Mouse (Mus musculus) heart, embryonic 11.5 days (tissue): ENCODE data around the gene Iars2. TPM values are rescaled to one million over a fixed set of nuclear protein-coding genes. Genes with fewer than 3 reads are reported as not detected.

ENCODE experiments used
- ATAC-seq: fragments of 200-750 bp; cut with Nextera tagmentation; replicated peaks from 2 replicates; pipeline ENCODE4 v1.8.0; 2017; ENCODE audit warnings: moderate library complexity; ENCODE audit not compliant: insufficient number of reproducible peaks, low FRiP score, low TSS enrichment
- H3K27ac ChIP-seq: fragments of 300-500 bp; sonication (generic); 2 replicates; pipeline ENCODE4 v1.5.1; 2014; ENCODE audit warnings: mild to moderate bottlenecking, low read depth, low read length
- H3K27me3 ChIP-seq: fragments of 300-500 bp; sonication (generic); 2 replicates; pipeline ENCODE4 v1.6.1; 2014; ENCODE audit warnings: mild to moderate bottlenecking, low read length, mixed read lengths; ENCODE audit not compliant: control insufficient read depth, insufficient read depth
- H3K36me3 ChIP-seq: fragments of 300-500 bp; sonication (generic); 2 replicates; pipeline ENCODE4 v1.6.1; 2014; ENCODE audit warnings: mild to moderate bottlenecking, low read length, moderate library complexity, mixed read lengths; ENCODE audit not compliant: control insufficient read depth, insufficient read depth
- H3K4me1 ChIP-seq: fragments of 300-500 bp; sonication (generic); 2 replicates; pipeline ENCODE4 v1.6.1; 2014; ENCODE audit warnings: low read length; ENCODE audit not compliant: control insufficient read depth, insufficient read depth
- H3K4me2 ChIP-seq: fragments of 300-500 bp; sonication (generic); 2 replicates; pipeline ENCODE4 v1.6.1; 2014; ENCODE audit warnings: mild to moderate bottlenecking, moderate library complexity
- H3K4me3 ChIP-seq: fragments of 300-500 bp; sonication (generic); 2 replicates; pipeline ENCODE4 v1.5.1; 2014; ENCODE audit warnings: low read depth, low read length
- H3K9ac ChIP-seq: fragments of 300-500 bp; sonication (generic); 2 replicates; pipeline ENCODE4 v1.6.1; 2014; ENCODE audit warnings: mild to moderate bottlenecking, low read depth, low read length, moderate library complexity
- H3K9me3 ChIP-seq: fragments of 300-500 bp; sonication (generic); replicated peaks from 2 replicates; pipeline ENCODE4 v1.6.1; 2016; ENCODE audit warnings: low read length; ENCODE audit not compliant: control insufficient read depth
- WGBS: fragments of 180-500 bp; shearing (Covaris S2); extraction: QIAGEN DNeasy Blood & Tissue Kit; methylation state at CpG from one replicate; pipeline ENCODE4 v1.1.7; 2014; ENCODE audit not compliant: insufficient replicate concordance; 5-methylcytosine and 5-hydroxymethylcytosine counted together
- polyA plus RNA-seq: library from polyadenylated mRNA; unstranded; fragments of >200 nt; fragmentation: Nextera tagmentation; extraction: Ambion mirVana; gene quantifications from 2 replicates; pipeline ENCODE4 v1.2.1, GENCODE M21; 2014

The Iars2 gene
- polyA plus RNA-seq, 1 experiment from 2014 or later: 34.9 TPM

DNA sequence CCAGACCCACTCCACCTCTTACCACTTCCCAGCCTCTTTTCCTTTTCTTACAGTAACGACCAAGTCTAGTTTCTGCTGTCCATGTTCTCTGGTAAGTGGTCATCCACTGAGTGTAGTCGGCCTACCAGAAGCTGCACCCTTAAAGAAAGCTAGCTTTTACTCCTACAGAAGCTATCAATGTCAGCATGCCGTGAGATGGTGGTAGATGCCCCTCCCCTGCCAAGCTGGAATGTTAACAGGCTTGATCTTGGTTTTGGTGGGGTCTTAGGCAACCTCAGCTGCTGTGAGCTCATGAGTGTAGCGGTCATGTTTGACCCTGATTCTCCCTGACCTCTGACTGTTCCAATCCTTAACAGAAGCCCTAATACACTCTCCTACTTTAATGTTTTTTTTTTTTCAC lies 29.0 kb upstream of the Iars2 start:
- no peak overlapping the region for H3K4me3 ChIP-seq
- H3K27me3 ChIP-seq: no peaks in the 10 kb centered on the region
- 79% methylated on average over 4 of the region's 4 CpGs for WGBS
- no peak overlapping the region for H3K27ac ChIP-seq
- ATAC-seq: no peak
- H3K4me1 ChIP-seq: no peaks in the 10 kb centered on the region
- no peaks in the 10 kb centered on the region for H3K9me3 ChIP-seq
- H3K9ac ChIP-seq: no peak overlapping the region
- peaks cover 9% of the 10 kb centered on the region for H3K36me3 ChIP-seq
- no peak overlapping the region for H3K4me2 ChIP-seq

GRCm38 (mm10) chr1:185356246-185356645 lies 27.1 kb upstream of the Iars2 start:
- 91% methylated on average over 8 of the region's 8 CpGs for WGBS
- H3K4me2 ChIP-seq: no peak overlapping the region
- H3K27ac ChIP-seq: no peak overlapping the region
- no peak for ATAC-seq
- no peaks in the 10 kb centered on the region for H3K27me3 ChIP-seq
- H3K9ac ChIP-seq: no peak overlapping the region
- H3K36me3 ChIP-seq: peaks cover 9% of the 10 kb centered on the region
- no peaks in the 10 kb centered on the region for H3K4me1 ChIP-seq
- no peaks in the 10 kb centered on the region for H3K9me3 ChIP-seq
- H3K4me3 ChIP-seq: no peak overlapping the region

DNA sequence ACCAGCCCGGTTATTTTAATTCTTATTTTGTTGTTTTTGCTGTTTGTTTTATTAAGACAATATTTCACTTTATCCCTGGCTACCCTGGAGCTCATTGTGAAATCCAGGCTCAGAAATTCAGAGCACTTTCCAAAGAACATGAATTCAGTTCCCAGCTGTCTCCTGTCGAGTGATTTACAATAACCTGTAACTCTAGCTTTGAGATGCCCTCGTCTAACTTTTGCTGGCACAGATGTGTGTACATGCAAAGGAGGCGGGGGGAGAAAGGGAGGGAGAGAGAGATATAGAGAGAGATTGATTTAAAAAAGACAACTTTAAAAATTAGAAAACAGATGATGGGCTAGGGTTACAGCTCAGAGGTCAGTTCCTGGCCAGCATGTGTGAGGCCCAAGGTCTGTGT lies 25.5 kb upstream of the Iars2 start:
- H3K27me3 ChIP-seq: no peaks in the 10 kb centered on the region
- H3K9me3 ChIP-seq: no peaks in the 10 kb centered on the region
- H3K36me3 ChIP-seq: peaks cover 12% of the 10 kb centered on the region
- H3K4me3 ChIP-seq: no peak overlapping the region
- 88% methylated on average over 4 of the region's 4 CpGs for WGBS
- no peak overlapping the region for H3K27ac ChIP-seq
- H3K9ac ChIP-seq: no peak overlapping the region
- H3K4me2 ChIP-seq: no peak overlapping the region
- no peaks in the 10 kb centered on the region for H3K4me1 ChIP-seq
- no peak for ATAC-seq

GRCm38 (mm10) chr1:185353351-185353750 lies 24.2 kb upstream of the Iars2 start:
- H3K36me3 ChIP-seq: peaks cover 12% of the 10 kb centered on the region
- no peak for ATAC-seq
- H3K4me3 ChIP-seq: no peak overlapping the region
- H3K9ac ChIP-seq: no peak overlapping the region
- H3K9me3 ChIP-seq: no peaks in the 10 kb centered on the region
- 87% methylated on average over 8 of the region's 8 CpGs for WGBS
- H3K4me1 ChIP-seq: no peaks in the 10 kb centered on the region
- no peak overlapping the region for H3K27ac ChIP-seq
- H3K4me2 ChIP-seq: no peak overlapping the region
- no peaks in the 10 kb centered on the region for H3K27me3 ChIP-seq

- ATAC-seq: no peak
- 86% methylated on average over 12 of the region's 12 CpGs for WGBS
- Histone ChIP-seq H3K4me1 (no peaks in the 10 kb centered on the region), H3K9ac (no peak overlapping the region), H3K27ac (no peak overlapping the region), H3K9me3 (no peaks in the 10 kb centered on the region), H3K36me3 (peaks cover 10% of the 10 kb centered on the region), H3K4me2 (no peak overlapping the region), H3K27me3 (no peaks in the 10 kb centered on the region), H3K4me3 (no peak overlapping the region)
These were observed 23.0 kb upstream of the Iars2 start for GRCm38 (mm10) chr1:185352151-185352550.

GRCm38 (mm10) chr1:185350611-185351010 lies 21.4 kb upstream of the Iars2 start:
- H3K4me3 ChIP-seq: no peak overlapping the region
- no peaks in the 10 kb centered on the region for H3K9me3 ChIP-seq
- no peak overlapping the region for H3K9ac ChIP-seq
- peaks cover 13% of the 10 kb centered on the region for H3K36me3 ChIP-seq
- no peak for ATAC-seq
- no peaks in the 10 kb centered on the region for H3K4me1 ChIP-seq
- H3K27ac ChIP-seq: no peak overlapping the region
- H3K4me2 ChIP-seq: no peak overlapping the region
- WGBS: 93% methylated on average over 4 of the region's 4 CpGs
- no peaks in the 10 kb centered on the region for H3K27me3 ChIP-seq

- Histone ChIP-seq H3K36me3 (peaks cover 13% of the 10 kb centered on the region), H3K27me3 (no peaks in the 10 kb centered on the region), H3K9ac (no peak overlapping the region), H3K9me3 (no peaks in the 10 kb centered on the region), H3K4me2 (no peak overlapping the region), H3K27ac (no peak overlapping the region), H3K4me1 (no peaks in the 10 kb centered on the region), H3K4me3 (no peak overlapping the region)
- 84% methylated on average over 14 of the region's 14 CpGs for WGBS
- ATAC-seq: no peak
These were observed 20.5 kb upstream of the Iars2 start for GRCm38 (mm10) chr1:185349741-185350140.

GRCm38 (mm10) chr1:185346188-185346587 lies 17.0 kb upstream of the Iars2 start:
- H3K4me3 ChIP-seq: no peak overlapping the region
- H3K4me2 ChIP-seq: no peak overlapping the region
- H3K4me1 ChIP-seq: no peaks in the 10 kb centered on the region
- WGBS: 77% methylated on average over 10 of the region's 10 CpGs
- no peaks in the 10 kb centered on the region for H3K27me3 ChIP-seq
- ATAC-seq: no peak
- no peaks in the 10 kb centered on the region for H3K9me3 ChIP-seq
- H3K36me3 ChIP-seq: peaks cover 25% of the 10 kb centered on the region
- no peak overlapping the region for H3K27ac ChIP-seq
- no peak overlapping the region for H3K9ac ChIP-seq

DNA sequence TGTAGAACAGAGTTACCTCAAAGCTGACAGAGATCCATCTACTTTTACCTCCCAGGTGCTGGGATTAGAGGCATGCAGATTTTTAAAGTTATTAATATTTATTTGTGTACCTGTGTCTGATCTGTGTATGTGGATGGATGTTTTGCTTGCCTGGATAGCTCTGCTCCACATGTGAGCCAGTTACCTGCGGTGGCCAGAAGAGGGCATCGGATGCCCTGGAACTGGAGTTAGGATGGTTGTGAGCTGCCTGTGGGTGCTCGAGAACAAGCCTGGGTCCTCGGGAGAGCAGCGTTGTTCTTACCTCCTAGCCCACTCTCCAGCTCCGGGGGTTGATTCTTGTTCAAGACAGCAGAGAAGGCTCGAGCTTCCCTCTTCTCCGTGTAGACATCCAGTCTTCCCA lies 14.2 kb upstream of the Iars2 start:
- WGBS: 85% methylated on average over 8 of the region's 8 CpGs
- Histone ChIP-seq H3K27ac (no peak overlapping the region), H3K9me3 (no peaks in the 10 kb centered on the region), H3K36me3 (peaks cover 23% of the 10 kb centered on the region), H3K9ac (no peak overlapping the region), H3K4me1 (no peaks in the 10 kb centered on the region), H3K27me3 (no peaks in the 10 kb centered on the region), H3K4me2 (no peak overlapping the region), H3K4me3 (no peak overlapping the region)
- ATAC-seq: no peak
